Mouse (Mus musculus) olfactory bulb, adult 2 months (tissue): Measurements from ENCODE around the gene Pbx3. TPM values are rescaled to one million over a fixed set of nuclear protein-coding genes. Genes with fewer than 3 reads are reported as not detected.

Source experiments
- H3K27ac ChIP-seq: fragments of 200-500 bp; 2 replicates; pipeline ENCODE4 v1.5.1; 2012; ENCODE audit warnings: low read depth, low read length; ENCODE audit not compliant: insufficient read depth
- H3K4me1 ChIP-seq: fragments of 200-500 bp; 2 replicates; pipeline ENCODE4 v1.6.1; 2012; ENCODE audit warnings: low read length; ENCODE audit not compliant: control insufficient read depth, insufficient read depth
- H3K4me3 ChIP-seq: fragments of 200-500 bp; 2 replicates; pipeline ENCODE4 v1.5.1; 2012; ENCODE audit warnings: mild to moderate bottlenecking, low read depth, low read length, moderate library complexity; ENCODE audit not compliant: insufficient read depth
- CTCF ChIP-seq: fragments of 200-500 bp; IDR thresholded peaks from 2 replicates; pipeline ENCODE4 v1.5.1; 2012; ENCODE audit warnings: low read depth, mild to moderate bottlenecking, low read length, moderate library complexity; ENCODE audit not compliant: insufficient read depth
- POLR2A ChIP-seq: fragments of 200-500 bp; IDR thresholded peaks from 2 replicates; pipeline ENCODE4 v1.6.1; 2012; ENCODE audit warnings: mild to moderate bottlenecking, low read depth, low read length, moderate library complexity; ENCODE audit not compliant: insufficient read depth
- WGBS: fragments of 180-500 bp; shearing (Covaris S2); methylation state at CpG from one replicate; pipeline ENCODE4 v1.1.7; 2018; 5-methylcytosine and 5-hydroxymethylcytosine counted together
- polyA plus RNA-seq: library from polyadenylated mRNA; stranded (reverse); fragments of >200 nt; gene quantifications from 2 replicates; pipeline ENCODE4 v1.2.4, GENCODE M21; 2012; ENCODE audit warnings: low replicate concordance; ENCODE audit not compliant: missing spikeins, insufficient read depth, insufficient read length

Gene Pbx3
- polyA plus RNA-seq, 1 experiment: not detected

GRCm38 (mm10) chr2:34373886-34374285 is 944 bp upstream of the Pbx3 start:
- 55% methylated on average over 3 of the region's 3 CpGs for WGBS
- TF ChIP-seq CTCF: no peak
- no peak for TF ChIP-seq POLR2A
- Histone ChIP-seq H3K4me3 (no peak overlapping the region), H3K4me1 (peaks cover 8% of the 10 kb centered on the region), H3K27ac (no peak overlapping the region)

GRCm38 (mm10) chr2:34371441-34372304 is 1.3 kb downstream of the Pbx3 start:
- Histone ChIP-seq H3K27ac (peak overlapping the region; percentile 99), H3K4me1 (peaks cover 8% of the 10 kb centered on the region), H3K4me3 (peak overlapping the region; percentile 98)
- WGBS: 4% methylated on average over 101 of the region's 118 CpGs
- TF ChIP-seq CTCF (no peak), POLR2A (peak; percentile 18; the same call in 1 of the 2 replicates)

- 2% methylated on average over 42 of the region's 42 CpGs for WGBS
- Histone ChIP-seq H3K4me1 (peaks cover 8% of the 10 kb centered on the region), H3K27ac (peak overlapping the region; percentile 99), H3K4me3 (peak overlapping the region; percentile 98)
- TF ChIP-seq CTCF: no peak
- TF ChIP-seq POLR2A: no peak
These were observed 2.1 kb downstream of the Pbx3 start for GRCm38 (mm10) chr2:34370725-34371440.

GRCm38 (mm10) chr2:34370349-34370724 is 2.6 kb downstream of the Pbx3 start:
- 27% methylated on average over 7 of the region's 7 CpGs for WGBS
- peaks cover 8% of the 10 kb centered on the region for H3K4me1 ChIP-seq
- peak overlapping the region; percentile 99 for H3K27ac ChIP-seq
- peak overlapping the region; percentile 98 for H3K4me3 ChIP-seq
- TF ChIP-seq POLR2A (no peak), CTCF (no peak)

GRCm38 (mm10) chr2:34368396-34368795 is 4.5 kb downstream of the Pbx3 start:
- Histone ChIP-seq H3K27ac (peak overlapping the region; percentile 100), H3K4me3 (peak overlapping the region; percentile 58), H3K4me1 (peaks cover 7% of the 10 kb centered on the region)
- TF ChIP-seq POLR2A: no peak
- TF ChIP-seq CTCF: no peak
- 33% methylated on average over 6 of the region's 6 CpGs for WGBS

GRCm38 (mm10) chr2:34367024-34367423 is 5.9 kb downstream of the Pbx3 start:
- 0 out of 2 replicates have a peak overlapping the region, but pooled peaks have one; percentile 69 for H3K27ac ChIP-seq

GRCm38 (mm10) chr2:34363678-34364077 is 9.3 kb downstream of the Pbx3 start:
- H3K27ac ChIP-seq: no peak overlapping the region; the same call in 1 of the 2 replicates
- 15% methylated on average over 1 of the region's 1 CpGs for WGBS
- TF ChIP-seq POLR2A: no peak
- no peak for TF ChIP-seq CTCF
- H3K4me1 ChIP-seq: 0 out of 2 replicates have a peak, but pooled peaks cover 2% of the 10 kb centered on the region
- H3K4me3 ChIP-seq: no peak overlapping the region

More at GRCm38 (mm10) chr2:34367024-34367423, 5.9 kb downstream of the Pbx3 start:
- H3K4me3 ChIP-seq: no peak overlapping the region
- TF ChIP-seq POLR2A (no peak), CTCF (no peak)
- no peaks in the 10 kb centered on the region for H3K4me1 ChIP-seq
- WGBS: 35% methylated on average over 2 of the region's 2 CpGs

GRCm38 (mm10) chr2:34355801-34356211 is 17.1 kb downstream of the Pbx3 start:
- 29% methylated on average over 7 of the region's 7 CpGs for WGBS
- peak overlapping the region; percentile 96 for H3K27ac ChIP-seq
- H3K4me1 ChIP-seq: peaks cover 4% of the 10 kb centered on the region; the same call in 1 of the 2 replicates
- TF ChIP-seq CTCF: no peak
- TF ChIP-seq POLR2A: no peak
- no peak overlapping the region for H3K4me3 ChIP-seq

- TF ChIP-seq POLR2A (no peak), CTCF (no peak)
- H3K4me3 ChIP-seq: no peak overlapping the region
- H3K4me1 ChIP-seq: peaks cover 4% of the 10 kb centered on the region; the same call in 1 of the 2 replicates
- no peak overlapping the region for H3K27ac ChIP-seq
These were observed 20.9 kb downstream of the Pbx3 start for GRCm38 (mm10) chr2:34352006-34352405.
